Mouse (Mus musculus): Measurements from ENCODE around the gene Rtl9. TPM values are rescaled to one million over a fixed set of nuclear protein-coding genes. Genes with fewer than 3 reads are reported as not detected.

Gene Rtl9
- total RNA-seq, 2 experiments from 2014 or later: not detected

Other genes starting within 250 kb of the Rtl9 start
- gene Ammecr1, start 132.9 kb upstream of the Rtl9 start, total RNA-seq (2015): 11.8 and 14.2 TPM in 2 replicates
- 7.3 and 7.4 TPM in 2 replicates for gene Ammecr1, start 132.9 kb upstream of the Rtl9 start, total RNA-seq (2017)